Mouse (Mus musculus) right cerebral cortex, postnatal 4 days (tissue): ENCODE measurements around the gene Ofd1.

Experiments used
- DNase-seq: peaks from one replicate; pipeline ENCODE4 v3.0.0-alpha.2; 2022

Gene Ofd1

DNA sequence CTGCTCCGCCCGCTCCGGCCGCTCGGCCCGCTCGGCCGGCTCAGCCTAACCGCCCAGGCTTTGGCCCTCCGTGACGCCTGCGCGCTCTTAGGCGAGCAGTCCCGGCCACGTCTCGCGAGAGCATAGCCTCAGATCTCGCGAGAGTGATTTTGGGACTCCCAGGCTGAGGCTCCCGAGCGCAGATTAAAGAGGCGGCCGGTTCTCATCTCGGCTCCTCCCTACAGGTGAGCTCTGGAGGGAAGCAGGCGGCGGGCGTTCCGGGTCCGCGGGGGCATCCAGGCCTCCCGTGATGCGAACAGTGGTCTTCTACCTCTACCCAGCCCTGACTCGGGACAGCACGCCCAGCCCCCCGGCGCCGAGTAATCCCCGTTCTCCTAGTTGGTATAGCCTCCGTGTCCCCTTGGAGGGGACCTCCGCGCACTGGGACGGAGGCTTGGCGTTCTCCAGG is at the start of gene Ofd1:
Gene Ofd1 (minus strand): TSS at position 89 of the 448 bp plus-strand sequence.
- peak; percentile 79 for DNase-seq

DNA sequence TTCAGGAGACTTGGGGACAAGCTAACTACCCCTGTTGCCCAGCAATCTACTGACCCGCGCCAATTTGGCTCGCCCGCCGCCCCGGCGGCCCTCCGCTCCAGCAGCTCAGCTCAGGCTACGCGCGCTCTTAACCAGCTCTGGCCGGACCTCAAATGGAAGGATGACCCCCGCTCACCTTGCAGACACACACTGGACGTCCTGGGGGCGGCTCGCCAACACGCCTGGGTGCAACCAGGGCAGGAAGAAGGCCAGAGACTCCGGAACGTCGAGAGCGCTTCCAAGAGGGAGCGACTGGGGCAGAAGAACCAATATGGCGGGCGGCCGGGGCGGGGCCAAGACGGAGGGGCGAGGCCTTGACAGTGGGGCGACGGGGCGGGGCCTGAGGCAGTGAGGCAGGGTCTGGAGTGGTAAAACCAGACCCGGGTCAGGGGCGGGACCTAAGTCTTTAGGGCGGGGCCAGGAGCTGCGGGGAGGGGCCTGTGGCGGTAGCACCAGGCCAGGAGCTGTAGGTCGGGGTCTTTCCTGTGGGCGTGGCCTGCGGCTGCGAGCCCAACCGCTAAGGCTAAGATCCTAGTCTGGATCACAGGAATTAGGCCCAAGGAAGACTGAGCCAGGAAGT is 39.0 kb upstream of the Ofd1 start, which contains the start of gene Rab9:
Gene Rab9 (minus strand): TSS at position 503 of the 619 bp plus-strand sequence.
- peak; percentile 86 for DNase-seq

DNA sequence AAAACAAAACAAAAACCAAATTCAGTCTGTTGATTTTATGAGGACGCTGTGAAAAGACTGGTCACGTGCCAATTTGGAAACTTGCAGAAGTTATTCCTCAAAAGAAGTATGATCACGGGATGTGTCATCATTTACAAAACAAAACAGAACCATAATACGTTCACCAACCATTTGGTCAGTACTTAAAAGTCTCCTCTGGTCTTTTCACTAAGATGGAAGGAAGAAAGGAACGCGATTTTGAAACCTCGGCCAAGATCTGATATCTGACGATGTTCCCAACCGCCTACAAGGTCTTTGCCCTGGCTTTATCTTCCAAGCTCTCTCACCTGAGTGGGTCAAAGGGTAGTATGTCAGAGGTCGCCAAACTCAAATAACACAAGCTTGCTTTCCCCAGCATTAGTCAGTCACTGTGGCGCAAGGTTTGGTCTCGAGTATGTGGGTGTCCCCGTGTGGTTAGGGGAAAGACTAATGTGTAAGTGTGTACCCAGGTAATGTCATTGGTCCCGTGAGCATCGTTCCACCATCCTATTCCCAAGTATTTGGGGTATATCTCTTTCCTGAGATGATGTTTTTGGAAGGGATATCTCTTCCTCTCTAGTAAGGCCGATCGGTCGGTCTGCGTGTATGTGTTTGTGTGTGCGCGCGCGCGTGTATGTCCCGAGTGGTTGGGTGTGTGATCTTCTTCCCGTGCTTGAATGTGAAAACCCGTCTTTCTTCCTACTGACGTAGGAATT is 38.3 kb upstream of the Ofd1 start:
- peak; percentile 2 for DNase-seq

DNA sequence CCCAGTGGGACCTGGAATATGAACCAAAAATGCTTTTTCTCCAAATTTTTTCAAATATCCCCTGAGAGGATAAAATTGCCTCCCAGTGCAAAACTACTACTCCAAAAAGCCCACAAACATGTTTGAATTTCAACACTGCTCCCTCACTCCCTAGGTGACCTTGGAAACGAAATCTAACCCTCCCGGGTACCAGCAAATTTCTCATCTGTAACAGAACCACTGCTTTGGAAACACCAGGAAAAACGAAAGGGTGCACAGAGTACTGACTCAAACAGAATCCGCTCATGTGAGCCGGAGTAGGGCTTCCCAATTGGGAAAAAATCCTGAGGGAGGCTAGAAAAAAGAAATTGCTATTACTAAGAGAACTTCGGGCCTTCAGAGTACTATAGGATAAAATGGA is 36.9 kb upstream of the Ofd1 start:
- DNase-seq: no peak

DNA sequence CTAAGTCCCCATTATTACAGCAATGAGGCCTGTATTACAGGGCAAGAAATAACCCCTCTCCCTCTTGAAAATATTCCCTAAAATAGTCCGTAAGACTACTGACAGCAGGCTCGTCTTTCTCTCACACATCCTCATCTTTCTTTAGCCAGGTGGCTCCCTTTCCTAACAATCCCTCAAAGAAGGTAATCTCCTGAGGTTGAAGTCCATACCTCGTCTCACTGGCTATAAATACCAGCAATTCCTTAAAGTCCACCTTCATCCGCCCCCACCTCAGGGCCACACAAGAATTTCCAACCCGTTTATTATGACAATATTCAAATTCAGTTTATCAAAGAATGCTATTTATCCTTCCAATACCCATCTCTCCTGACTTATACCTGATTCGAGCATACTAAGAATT is 32.1 kb upstream of the Ofd1 start:
- no peak for DNase-seq

DNA sequence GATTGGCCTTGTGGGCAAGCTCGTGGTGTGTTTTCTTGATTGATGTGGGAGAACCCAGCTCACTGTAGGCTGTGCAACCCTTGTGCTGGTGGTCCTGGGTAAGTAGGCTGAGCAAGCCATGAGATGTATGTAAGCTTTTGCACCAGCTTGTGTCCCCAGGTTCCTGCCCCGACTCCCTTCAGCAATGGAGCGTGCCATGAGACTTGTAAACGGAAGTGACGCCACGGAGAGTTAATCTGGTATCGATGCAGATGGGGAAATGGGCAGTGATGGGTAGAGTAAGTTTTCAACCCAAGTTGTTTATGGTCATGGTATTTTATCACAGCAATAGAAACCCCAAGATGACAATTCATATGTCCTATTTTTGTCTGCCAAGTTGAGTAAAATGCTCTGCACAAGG is 27.8 kb upstream of the Ofd1 start:
- DNase-seq: no peak

DNA sequence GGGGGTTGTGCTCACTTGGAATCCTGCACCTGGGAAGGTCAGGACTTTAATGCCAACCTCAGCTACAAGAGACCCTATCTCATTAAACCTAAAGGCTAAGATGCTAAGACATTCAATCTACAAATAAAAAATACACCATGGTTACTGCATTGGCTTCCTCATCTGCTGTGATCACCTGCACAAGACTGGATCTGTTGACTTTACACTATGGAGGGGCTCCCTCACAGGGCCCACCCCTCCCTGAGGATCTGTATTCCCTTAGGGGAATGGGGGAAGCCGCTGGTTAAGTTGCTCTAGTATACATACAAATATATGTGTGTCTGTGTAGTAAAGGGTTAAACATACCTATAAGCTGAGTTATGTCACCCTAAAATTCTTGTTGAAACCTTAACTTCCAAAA is 15.0 kb upstream of the Ofd1 start:
- no peak for DNase-seq

DNA sequence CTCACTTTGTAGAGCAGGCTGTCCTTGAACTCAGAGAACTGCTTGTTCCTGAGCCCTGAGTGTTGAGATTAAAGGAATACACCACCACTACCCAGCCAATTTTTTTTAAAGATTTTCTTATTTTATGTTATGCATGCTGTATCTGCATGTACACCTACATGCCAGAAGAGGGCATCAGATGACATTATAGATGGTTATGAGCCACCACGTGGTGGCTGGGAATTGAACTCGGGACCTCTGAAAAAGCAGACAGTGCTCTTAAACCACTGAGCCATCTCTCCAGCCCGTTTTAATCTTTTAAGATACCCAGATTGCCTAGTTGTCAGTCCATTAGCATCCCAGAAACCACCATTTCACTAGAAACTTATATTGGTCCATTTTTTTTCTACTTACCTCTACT is 13.8 kb upstream of the Ofd1 start:
- no peak for DNase-seq

DNA sequence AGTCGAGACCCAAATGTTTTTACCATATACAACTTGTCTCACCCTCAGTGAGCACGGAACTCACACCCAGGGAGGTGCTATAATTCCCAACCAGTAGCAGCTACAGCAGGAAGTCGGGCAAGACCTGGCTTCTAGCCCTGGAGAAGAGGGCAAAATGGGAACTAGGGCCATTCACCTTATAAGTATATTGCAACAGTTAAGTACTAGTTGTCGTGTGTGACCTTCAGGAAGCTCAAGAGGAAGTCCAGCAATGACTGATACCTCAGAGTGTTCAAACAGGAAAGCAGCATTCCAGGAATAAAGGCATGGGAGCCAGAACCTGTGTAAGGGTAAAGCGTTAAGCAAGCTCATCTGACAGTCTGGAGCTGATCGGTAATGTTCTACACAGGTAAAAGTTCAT is 13.0 kb upstream of the Ofd1 start:
- DNase-seq: no peak

DNA sequence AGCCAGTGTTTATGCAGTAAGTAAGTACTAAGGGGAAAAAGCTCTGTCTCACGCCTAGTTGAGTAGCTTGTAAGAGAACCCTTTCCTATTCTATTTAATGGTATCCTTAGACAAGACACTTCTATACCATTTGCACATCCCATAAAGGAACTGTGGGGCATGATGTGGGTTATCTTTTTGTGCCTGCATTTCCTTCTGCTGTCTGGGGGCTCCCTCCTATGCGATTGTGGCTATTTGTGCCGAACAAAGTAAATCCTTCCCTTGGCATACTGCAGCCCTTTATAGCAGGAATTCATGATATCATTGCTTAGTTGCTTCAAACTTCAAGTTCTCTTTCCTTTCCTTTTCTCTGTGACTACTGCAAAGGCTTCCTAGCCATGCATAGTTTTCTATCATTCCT is 4.0 kb upstream of the Ofd1 start:
- no peak for DNase-seq

DNA sequence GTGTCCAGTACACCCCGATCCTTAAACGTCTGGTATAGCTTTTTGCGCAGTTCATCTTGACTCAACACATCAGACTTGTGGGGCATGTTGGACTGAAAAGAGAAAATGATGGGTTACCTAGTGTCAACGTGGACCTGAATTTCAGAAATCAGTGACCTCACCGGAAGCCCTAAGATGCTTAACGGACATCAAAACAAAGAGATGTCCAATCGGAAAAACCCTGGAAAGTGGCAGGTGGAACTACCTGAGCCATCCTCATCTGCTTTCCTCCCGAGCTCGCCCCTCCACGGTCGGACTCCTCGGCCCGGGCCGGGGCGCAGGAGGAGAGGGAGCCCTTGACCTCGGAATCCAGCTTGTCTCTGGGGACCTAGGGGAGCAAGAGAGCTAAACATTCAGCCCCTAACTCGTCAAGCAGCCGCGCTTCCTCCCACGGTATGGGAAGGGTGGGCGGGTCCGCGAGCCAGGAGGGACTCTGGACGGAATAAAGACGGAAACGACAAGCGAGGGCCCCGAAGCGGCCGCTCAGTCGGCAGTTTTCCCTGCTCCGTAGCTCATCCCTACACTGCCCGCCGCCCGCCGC is 378 bp downstream of the Ofd1 start, which contains the start of gene Trappc2:
Gene Trappc2 (plus strand): TSS at position 539 of the 580 bp plus-strand sequence.
- no peak for DNase-seq

DNA sequence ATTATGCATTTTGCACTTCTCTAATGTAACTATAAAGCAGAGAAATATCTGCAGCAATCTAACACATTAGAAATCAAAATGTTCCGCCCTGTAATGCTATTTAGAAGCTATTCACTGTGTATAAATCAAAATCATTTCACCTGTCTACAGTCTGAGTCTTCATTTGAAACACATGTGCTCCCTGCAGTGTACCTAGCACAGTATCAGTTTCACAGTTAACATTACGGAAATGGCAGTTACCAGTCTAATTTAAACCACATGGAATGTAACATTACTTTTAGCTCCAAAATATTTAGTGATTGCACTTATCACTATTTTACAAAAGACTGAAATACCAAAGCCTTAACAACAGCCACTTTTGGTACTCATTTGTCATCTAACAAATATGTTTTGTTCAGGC is 5.7 kb downstream of the Ofd1 start:
- DNase-seq: no peak

DNA sequence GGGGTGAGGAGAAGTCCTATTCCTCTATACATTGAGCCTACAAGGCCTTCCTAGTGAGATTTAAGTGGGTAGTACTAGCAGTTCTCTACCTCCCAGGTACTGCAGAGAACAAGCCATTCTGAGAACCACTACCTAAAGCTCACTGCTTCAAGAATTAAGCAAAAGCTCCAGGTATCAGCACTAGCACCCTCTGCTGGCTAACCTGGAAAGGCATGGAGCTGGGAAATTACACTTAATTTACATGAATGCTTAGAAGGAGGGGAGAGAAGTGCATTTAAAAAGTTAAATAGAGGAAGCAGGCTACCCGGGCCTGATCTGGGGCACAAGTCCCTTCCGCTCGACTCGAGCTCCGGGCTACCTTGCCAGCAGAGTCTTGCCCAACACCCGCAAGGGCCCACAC is 24.3 kb downstream of the Ofd1 start:
- DNase-seq: no peak

DNA sequence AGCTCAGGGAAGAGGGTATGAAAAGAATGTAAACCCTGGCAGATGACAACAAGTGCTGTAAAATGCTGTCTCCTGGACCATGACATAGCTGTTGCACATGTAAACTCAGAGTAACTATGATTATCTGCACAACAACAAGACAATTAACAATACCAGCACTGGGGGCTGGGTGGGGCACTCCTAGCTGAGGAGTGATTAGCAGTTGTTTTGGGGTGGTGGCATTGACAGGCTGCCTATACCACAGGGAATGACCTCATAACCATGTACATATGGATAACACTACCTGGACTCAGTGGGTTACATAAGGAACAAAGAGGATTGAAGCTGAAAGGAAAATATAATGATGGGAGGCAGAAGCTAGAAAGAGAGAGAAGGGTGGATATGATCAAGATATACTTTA is 32.6 kb downstream of the Ofd1 start:
- no peak for DNase-seq

DNA sequence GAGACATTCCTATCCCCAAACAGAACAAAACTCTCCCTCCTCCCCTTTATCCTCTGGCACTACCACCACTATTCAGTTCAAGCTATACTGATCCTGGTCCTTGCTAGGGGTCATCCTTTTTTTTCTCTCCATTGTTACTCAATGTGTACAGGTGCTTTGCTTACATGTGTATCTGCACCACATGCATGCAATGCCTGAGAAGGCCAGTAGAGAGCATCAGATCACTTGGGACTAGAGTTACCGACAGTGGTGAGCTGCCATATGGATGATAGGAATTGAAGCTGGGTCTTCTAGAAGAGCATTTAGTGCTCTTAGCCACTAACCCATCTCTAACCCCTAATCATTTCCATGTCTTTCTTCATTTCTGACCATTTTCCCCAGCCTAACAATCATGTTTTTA is 46.8 kb downstream of the Ofd1 start:
- no peak for DNase-seq

DNA sequence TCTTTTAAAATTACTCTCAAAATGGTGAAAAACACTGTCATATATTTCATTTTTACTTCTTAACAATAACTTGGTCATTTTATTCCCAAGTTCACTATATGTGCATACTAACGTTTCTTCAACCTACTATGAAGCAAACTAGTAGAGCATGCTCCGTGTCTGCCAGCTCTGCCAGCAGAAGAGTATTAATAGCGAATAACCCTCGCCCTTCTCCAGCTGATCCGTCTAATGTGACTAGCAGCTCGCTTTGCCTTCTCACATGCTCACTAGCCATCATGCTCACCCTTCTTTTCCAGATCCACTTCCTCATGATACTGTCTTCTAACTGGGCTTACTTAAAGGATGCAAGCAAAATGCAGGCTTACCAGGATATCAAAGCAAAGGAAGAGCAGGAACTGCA is 53.8 kb downstream of the Ofd1 start:
- no peak for DNase-seq

DNA sequence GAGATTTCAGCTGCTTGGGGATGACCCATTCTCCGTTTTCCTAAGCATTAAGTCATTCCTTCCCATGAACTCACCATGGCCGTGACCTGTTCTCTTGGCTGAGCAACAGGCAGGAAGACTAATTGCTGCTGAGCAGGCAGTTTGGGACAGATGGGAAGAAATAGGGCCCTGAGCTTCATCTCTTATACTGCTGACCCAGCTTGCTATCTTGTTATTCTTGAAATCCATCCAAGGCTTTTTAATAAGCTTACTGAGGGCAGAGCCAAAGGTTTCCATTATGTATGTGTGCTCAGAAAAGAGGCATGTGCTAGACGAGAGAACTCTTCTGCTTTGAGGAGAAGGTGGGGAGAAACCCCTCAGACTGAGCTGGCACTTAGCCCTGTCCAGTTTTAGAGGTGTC is 55.6 kb downstream of the Ofd1 start:
- DNase-seq: no peak

DNA sequence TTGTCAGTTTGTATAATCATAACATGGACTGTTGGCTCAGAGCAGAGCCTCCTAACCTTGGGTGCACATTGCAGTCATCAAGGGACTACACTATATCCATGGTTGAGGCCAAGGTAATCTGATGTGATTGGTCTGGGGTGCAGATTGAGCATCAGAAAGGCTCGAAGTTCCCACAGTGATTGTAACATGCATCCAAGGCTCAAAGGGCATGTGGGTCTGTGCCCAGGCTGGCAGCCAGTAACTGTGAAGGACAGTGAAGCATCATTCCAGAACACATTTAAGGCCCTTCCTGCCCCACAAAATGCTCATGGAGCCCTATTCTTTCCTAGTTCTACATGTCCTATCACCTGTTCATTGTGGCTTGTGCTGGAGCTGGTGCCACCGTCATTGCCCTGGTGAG is 56.9 kb downstream of the Ofd1 start:
- DNase-seq: no peak

DNA sequence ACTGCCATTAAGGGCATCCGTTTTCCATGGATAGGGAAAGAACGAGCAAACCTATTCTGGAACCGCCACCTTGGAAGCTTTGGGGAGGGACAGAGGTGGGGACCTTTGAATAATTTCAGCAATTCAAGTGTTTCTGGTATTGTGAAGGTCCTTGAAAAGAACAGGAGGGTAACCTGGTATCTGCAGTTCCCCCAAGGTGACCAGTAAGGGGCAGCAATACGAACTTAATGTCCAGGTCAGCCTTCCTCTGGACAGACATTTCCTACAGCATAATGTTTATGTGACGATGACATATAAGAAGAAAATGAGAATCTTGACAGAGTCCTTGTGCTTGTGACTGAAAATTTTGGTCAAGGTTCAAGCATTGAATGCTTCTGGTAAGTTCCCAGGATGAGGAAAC is 61.9 kb downstream of the Ofd1 start:
- DNase-seq: no peak

DNA sequence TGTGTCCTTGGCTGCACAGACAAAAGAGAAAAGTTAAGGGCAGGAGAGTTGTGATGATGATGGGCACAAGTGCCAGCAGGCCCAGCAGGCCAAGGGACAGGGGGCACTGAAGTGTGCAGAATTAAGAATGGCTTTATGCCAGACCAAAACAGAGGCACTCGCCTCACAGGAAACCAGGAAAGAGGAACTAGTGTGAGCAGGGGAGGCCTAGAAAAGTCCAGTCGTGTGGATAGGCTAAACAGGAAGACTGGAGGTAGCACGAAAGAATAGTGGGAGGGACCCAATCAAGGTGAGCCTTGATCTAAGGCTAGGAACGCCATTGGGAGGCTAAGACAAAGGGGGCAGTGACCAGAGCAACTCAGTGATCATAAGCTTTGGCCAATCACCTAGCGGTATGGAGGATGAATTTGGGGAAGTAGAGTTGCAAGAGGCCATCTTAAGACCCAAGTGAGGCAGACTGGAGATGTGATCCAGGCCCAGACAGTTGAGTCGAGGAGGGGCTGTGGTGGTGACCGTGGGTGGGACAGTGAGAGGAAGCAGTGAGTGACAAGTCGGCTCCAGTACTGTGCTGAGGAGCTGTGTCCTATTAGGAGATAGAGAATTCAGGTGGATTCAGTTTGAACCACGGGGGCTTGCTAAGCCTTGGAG is 63.7 kb downstream of the Ofd1 start:
- no peak for DNase-seq

DNA sequence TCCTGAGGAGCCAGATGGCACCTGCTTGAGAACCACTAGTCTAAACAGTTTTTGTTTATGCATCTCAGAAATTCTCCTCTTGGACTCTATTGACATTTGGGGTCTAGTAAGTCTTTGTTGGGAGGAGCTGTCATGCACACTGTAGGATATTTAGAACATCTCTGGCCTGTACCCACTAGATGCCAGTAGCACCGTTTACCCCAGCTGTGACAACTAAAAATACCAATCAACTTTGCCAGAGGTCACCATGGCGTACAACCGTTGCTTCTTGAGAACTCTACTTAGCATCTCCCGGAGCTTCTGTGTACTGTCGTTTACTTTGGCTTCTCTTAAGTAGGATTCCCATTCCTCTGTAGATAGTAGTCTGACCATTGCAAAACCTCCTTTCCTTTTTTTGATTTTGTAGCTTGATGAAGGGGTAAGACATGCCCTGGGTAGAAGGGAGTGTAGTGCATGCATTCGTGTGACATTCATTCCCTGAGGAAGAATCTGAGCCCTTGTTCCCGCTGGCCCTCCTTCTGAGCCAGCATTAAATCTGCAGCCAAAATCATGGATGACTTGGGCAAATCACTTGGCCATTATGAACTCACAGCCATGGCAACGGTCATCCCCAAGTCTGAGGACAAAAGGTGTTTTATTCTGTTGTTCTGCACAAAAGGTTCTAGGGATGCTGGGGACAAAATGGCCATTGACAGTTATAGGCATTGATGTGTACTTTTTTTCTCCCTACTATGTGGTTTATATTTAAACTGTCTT is 74.9 kb downstream of the Ofd1 start:
- DNase-seq: no peak

DNA sequence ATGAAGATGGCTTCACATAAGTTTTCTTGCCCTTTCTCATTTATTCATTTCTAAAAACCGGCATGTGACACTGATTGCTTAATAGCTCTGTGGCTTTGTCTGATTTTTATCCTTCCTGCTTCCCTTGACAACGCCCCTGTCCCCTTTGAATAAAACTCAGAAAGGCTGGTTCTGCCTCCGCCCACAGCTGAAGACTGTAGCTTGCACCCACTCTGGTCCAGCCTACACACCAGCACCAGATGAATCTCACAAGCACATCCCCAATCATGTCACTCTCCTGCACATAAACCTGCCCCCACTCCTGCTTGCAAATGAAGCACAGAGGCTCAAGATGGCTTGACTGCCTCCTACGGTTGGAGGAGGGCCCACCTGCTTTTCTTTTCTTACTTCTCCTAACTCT is 80.0 kb downstream of the Ofd1 start:
- no peak for DNase-seq

DNA sequence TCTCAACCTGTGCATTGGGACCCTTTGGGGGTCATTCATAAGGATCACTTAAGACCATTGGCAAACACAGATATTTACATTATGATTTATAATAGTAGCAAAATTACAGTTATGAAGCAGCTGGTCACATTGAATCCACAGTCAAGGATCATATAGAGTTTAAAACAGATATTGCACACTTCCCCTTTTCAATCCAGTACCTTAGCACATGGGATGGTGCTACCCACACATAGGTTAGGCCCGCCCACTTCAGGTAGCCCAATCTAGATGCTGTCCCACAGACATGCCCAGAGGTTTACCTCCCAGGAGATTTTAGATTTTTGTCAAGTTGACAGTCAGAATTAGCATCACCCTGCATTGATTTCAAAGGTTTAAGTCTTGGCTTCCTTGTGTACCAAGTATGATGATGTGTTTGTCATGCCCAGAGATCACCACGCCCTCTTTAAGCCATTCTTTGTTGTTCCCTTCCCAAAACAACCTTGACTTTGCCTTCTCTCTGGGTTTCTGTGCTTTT is 80.5 kb downstream of the Ofd1 start:
- no peak for DNase-seq
